Mouse (Mus musculus): ENCODE measurements around the gene Elf5.
A peak's percentile ranks its signal among the peaks of the same experiment; 100 is the strongest.

Gene Elf5

DNA sequence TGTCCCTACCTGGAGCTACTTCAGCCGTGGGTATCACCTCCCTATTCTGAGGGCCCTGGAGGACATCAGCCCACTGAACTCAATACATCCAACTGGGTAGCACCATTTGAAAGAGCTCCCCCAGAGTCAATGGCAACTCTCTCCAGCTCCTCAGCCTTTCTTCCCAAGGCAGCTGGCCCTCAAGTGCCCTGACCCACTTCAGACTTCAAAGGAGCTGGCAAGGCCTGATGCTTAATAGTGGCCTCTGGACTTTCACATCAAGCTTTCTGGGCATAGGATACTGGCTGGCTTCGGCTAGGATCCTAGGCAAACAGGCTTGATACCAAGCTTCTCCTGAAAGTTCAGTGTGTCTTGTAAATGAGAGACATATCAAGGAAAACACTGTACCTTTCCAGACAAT, 23.6 kb downstream of the Elf5 start:
- DNase-seq (ENCODE audit: extremely low spot score, low spot score) = no peak

DNA sequence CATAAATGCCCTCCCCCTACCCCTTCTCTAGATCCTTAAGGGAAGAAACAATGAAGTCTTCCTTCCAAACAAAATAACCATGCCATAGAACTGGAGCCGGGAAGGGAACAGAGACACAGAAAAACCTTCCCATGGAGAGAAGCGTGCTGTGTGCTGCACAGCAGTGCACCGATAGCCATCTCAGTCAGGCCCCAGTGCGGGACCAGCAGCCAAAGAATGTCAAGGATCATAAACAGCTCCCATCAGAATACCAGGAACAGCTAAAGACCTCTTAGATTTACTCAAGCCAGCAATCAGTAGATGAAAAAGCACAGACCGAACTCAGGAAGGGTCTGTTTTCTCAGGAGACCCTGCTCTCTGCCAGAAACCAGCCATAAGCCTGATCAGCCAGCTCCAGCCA, 25.0 kb downstream of the Elf5 start:
- DNase-seq (ENCODE audit: extremely low spot score, low spot score) = no peak

DNA sequence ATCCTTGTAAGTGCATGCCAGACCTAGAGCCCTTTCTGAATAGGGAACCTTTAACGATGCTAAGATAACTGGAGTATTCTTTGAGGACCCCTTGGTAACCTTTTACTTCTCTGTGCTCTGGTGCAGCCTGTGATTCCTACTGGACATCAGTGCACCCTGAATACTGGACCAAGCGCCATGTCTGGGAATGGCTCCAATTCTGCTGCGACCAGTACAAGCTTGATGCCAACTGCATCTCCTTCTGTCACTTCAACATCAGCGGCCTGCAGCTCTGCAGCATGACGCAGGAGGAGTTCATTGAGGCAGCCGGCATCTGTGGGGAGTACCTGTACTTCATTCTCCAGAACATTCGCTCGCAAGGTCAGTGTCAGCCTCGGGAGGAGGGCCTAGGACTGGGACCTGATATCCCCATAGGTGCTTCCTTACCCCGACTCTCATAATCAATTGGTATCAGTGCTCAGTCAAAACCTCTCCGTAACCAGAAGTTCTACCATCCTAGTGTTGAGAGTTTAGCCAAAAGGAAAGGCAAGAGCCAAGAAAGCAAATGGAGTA, 27.7 kb downstream of the Elf5 start:
- no peak for DNase-seq (ENCODE audit: extremely low spot score, low spot score)

DNA sequence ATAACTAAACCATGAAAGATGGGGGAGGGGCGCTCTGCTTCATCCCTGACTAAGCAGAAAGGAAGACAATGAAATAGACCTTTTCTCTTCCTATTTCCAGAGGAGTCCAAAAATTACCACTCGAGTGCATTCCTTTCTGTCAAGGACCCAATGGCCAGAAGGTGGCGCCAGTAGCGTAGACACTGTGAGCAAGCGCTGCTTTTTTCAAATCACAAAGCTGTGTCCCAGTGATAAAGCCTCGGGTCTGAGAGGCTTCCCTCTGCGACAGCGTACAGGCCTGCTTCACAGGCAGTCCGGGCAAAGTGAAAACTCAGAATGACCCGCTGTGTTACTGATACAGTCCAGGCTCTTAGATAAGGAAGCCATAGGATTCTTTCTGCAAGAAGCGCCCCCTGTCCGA, 28.2 kb downstream of the Elf5 start:
- DNase-seq (ENCODE audit: extremely low spot score, low spot score) = peak; percentile 85

DNA sequence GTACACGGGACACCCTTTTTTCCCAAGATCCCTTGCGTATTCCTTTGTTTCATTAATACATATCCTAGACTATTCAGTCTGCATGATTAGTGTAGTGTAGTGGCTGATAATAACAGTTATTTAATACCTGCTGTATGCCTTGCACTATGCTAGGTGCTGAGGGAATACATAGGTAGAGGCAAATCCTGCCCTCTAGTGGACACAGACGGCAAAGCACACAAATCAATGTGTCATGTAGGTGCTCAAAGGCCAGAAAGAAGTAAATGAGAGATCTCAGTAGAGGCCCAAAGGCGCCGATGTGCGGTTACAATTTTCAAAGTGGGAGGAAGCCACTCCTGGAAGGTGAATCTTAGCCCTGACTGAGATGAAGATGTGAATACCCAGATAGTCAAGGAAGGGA, 34.3 kb downstream of the Elf5 start:
- DNase-seq (ENCODE audit: extremely low spot score, low spot score) = peak; percentile 50

DNA sequence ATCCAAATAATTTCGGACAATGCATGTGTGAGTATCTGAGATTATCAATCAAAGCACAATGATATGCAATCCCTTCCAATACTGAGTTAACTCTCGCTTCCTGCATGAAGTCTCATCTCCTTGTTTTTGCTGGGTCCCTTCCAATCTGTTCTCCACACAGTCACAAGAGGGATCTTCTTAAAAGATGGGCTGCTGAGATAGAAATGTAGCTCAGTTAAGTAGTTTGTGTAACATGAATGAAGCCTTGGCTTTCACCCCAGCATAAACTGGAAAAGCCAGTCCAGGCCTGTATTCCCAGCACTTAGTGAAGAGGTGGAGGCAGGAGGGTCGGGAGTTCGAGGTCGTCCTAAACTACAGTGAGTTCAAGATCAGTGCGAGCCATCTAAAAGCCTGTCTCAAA, 34.8 kb downstream of the Elf5 start:
- DNase-seq (ENCODE audit: extremely low spot score, low spot score) = no peak

DNA sequence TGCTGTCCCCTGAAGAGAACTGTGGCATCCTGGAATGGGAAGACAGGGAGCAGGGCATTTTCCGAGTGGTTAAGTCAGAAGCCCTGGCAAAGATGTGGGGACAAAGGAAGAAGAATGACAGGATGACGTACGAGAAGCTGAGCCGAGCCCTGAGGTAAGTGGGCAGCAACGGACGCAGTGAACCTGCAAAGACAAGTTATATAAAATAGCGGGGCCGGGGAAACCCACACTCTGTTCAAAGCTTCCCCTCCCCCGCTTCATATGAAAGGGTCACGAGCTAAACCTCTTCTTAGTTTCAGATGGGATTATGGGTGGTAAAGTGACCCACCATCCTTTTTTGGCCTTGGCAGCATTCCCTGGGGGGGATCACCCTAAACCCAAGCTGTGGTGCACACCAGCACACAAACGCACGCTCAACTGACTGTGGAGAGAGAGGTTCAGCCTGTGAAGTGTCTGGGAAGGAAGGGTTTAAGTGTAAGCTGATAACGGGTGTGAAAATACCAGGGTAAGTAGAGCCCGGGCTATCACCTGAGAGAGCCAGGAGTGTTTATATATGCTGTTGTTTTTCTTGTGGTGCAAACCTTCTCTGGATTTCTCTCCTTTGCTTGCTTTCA, 37.6 kb downstream of the Elf5 start:
- DNase-seq (ENCODE audit: extremely low spot score, low spot score) = no peak

DNA sequence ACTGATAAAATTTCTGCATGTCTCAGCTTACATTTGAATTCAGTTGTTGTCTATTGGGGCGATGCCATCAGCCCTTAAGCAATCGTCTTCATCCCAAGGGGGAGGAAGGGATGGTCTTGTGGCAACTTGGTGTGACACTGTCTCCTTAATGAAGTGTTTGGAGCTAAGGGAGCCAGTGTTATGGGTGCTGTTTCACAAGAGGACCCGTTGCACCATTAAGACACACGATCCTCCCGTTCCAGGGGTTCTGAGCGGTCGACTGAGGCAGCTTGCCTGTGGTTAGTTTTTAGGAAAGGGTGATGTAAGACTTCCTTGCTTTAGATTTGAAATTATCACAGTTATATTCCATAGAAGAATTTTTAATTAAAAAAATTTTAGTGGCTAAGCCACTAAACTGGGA, 38.3 kb downstream of the Elf5 start:
- DNase-seq (ENCODE audit: extremely low spot score, low spot score) = no peak

DNA sequence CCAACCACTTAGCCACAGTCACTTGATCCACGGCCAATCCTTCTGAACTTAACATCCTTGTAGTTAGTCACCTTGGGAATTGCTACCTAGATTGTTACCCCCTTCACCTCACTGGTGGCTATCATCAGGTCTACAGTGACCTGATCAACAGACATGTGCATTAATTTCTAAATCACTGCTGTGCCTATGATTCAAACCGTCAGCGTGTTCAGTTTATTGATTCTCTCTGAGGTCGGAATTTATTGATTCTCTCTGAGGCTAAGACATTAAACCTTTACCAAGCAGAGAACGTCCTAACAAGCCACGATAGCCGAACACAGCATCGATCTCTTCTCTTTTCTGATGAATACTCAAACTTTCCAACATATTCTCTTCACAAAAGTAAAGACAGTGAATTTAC, 38.8 kb downstream of the Elf5 start:
- no peak for DNase-seq (ENCODE audit: extremely low spot score, low spot score)

DNA sequence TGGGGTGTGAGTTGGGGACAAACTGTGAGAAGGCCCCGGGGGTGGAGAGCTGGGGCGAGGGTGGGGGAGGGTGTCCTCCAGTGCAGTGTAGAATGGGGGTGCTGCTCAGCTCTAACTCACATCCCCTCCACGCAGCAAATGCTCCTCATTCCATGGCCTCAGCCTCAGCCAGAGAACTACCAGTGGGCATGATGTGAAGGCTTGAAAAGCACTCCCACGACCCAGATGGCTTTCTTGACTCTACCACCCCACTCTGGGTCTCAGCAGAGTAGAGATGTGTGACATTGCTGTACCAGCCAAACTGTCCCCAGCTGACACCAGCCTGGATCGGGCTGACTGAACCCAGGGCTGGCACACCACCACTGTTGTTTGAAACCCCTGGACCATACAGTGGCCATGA, 41.1 kb downstream of the Elf5 start:
- DNase-seq (ENCODE audit: extremely low spot score, low spot score) = no peak

DNA sequence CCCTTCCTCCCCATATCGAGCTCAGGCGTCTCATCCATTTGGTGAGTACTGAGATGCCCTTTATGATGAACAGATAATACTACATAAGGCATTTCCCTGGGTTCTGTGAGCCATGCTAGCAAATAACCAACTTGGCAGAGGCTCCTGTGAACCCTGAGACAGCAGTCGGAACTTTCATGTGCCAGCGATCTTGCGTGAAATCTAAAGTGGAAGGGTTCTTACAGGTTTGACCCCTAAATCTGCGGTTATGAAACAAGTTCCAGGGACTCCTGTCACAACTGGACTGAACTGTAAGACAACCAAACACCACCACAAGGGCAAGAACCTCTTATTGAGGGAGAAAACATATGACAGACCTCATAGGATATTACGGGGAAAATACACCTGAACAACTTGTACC, 44.3 kb downstream of the Elf5 start:
- DNase-seq (ENCODE audit: extremely low spot score, low spot score) = no peak

DNA sequence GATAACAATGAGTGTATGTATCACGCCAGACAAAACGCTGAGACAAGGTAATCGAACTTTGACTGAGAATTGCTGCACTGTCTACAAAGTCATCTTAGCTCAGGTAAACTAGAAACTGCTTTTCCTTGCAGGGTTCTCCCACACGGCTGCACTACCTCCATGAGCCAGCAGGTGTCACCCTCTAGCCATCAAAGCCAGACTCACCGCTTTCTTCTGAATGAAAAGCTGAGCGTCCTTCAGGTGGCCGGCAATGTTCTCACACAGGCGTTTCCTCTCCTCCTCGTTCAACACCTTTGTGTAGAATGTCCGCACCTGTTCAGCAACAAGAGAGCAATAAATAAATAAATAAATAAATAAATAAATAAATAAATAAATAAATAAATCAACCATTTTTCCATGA, 45.2 kb downstream of the Elf5 start:
- peak; percentile 84 for DNase-seq (ENCODE audit: extremely low spot score, low spot score)

DNA sequence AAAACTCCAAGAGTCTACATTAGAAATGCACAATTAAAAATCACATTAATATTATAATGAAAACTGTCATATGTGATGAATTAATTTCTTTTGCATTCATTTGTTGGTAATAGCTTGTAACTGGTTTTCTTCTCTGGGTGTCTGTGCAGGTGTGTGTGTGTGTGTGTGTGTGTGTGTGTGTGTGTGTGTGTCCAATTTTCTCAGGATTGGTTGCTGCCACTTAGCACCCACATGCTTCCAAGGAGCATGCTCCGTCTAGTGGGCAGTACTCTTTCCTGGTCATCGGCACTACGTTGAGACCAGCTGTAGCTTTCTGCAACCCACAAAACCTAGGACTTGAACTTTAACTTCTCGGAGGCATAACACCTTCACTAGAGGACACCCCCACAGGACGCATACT, 45.6 kb downstream of the Elf5 start:
- DNase-seq (ENCODE audit: extremely low spot score, low spot score) = no peak

DNA sequence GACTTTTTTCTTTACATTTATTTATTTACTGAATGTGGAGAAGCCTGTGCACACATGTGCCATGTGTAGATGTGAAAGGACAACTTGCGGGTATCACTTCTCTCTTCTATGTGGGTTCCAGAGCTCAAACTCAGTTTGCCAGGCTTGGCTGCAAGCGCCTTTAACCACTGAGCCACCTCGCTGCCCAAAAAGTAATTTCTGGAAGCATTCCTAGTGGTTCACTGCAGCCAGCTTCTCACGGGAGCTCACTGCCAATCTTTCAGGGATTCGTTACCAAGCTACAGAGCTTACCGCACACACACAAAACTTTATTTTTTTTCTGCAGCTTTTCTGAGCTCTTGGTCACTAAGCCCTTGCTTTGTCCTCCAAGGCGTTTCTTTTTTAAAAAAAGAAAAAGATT, 46.1 kb downstream of the Elf5 start:
- DNase-seq (ENCODE audit: extremely low spot score, low spot score) = no peak

DNA sequence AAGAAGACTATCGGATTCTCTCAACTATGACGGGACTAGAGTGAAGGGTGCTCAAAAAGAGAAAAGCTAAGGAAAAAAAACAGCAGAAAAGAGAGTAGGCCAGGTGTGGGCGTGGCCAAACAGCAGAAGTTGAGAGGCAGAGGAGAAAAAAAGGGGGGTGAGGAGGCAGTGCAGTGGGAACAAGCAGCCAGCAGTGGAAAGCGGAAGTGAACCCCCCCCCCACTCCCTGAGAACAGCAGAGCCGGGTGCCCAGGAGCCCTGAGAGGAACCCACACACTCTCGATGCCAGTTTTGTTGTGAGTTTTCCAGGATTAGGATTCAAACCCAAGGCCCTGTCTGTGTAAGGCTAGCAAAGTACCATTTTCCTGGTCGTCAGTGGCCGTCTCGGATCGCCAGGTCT, 47.6 kb downstream of the Elf5 start:
- no peak for DNase-seq (ENCODE audit: extremely low spot score, low spot score)

DNA sequence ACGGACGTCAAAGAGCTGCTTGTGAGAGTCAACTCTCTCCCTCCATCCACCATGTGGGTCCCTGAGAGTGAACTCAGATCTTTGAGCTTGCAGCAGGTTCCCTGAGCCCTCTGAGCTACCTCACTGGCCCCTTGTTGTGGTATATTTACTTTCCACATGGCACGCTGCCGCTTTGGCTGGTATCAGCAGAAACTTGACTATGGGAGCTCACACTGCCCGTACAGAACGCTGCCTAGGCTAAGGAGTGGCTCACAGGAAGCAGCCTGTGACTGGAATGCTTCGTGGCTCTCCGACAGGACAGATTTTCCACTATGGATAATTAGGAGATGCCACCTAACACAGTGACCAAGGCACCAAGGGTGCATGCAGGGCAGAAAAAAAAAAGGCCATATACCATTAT, 49.7 kb downstream of the Elf5 start:
- DNase-seq (ENCODE audit: extremely low spot score, low spot score) = no peak

DNA sequence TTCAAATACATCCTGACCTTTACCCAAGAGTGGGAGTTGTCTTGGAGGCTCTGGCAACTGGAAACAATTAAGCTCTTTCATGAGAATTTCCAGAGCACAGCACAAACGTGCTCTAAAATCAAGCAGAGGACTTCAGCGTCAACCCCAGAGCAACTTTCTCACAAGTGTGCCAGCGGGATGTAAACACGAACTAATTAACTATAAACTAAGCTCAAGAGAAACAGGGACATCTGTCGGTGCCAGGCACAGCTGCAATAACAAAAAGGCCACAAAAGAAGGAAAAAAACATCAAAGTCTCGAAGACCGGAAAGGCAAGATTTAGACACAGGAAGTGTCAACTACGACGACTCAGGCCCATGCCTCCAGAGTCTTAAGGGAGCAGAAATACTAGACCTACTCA, 50.3 kb downstream of the Elf5 start:
- DNase-seq (ENCODE audit: extremely low spot score, low spot score) = peak; percentile 26

DNA sequence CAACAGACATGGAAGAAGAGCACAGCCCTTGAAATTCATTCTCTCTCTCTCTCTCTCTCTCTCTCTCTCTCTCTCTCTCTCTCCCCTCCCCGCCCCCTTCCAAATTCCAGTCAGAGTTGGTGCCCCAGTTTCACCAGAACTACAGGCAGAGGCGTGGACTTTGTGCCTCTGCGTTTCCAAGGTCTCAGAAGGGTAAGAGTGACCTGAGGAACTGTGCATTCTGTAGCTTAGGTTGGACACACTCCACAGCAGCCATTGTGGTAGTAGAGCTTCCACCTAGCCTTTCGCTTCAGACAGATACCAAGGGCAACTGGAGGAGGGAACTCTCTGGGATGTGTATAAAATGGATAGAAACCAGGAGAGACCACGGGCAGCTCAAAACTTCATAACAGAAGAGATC, 51.3 kb downstream of the Elf5 start:
- no peak for DNase-seq (ENCODE audit: extremely low spot score, low spot score)

DNA sequence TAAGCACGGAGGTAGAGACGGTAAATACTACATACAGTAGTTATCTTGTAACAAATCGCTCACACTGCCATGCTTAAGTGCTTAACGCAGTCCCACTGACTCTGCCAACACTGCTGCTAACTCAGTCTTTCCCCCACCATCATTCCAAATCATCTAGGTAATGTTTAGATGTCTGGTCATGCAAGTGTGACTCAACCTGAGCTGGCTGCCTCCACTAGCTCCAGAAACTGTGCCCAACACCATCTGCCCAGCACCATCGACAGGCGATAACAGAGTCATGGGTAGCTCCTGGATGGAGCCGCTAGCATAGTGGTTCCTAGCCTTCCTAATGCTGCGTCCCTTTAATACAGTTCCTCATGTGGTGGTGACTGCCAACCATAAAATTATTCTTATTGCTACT, 53.0 kb downstream of the Elf5 start:
- DNase-seq (ENCODE audit: extremely low spot score, low spot score) = no peak

DNA sequence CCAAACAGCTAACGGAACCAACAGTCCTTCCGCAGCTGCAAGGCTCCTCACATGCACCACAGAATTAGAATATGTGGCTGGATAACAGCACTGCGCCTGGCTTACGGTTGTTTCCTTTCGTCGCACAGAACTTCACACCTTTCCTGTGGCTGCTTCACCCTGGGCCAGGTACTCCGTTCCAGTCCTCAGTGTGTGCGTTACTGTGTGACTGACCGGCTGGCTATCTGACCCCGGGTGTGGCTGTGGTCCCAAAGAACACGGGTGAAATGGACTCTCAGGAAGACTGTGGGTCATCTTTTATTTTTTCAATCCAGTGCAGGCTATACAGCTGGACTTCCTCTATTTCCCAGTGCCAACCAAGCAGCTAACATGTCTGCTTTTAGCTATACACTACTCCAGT, 53.9 kb downstream of the Elf5 start:
- DNase-seq (ENCODE audit: extremely low spot score, low spot score) = no peak

DNA sequence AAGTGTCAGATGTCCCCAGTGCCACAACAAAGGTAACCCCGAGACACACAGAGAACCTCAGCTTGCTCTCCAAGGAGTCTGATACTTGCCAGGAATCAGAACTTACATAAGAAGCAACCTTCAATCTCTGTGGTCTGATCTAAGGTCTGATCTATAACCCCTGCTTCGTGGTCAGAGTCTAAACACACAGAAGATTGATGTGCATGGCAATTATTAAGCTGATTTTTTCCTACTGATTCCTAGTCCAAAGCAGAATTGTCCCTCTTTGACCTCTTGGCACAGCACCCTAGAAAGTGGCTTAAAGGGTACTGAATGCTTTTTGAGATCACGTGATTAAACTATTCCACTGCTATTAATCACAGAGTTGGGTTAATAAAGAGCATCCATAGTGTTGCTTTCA, 54.8 kb downstream of the Elf5 start:
- no peak for DNase-seq (ENCODE audit: extremely low spot score, low spot score)

DNA sequence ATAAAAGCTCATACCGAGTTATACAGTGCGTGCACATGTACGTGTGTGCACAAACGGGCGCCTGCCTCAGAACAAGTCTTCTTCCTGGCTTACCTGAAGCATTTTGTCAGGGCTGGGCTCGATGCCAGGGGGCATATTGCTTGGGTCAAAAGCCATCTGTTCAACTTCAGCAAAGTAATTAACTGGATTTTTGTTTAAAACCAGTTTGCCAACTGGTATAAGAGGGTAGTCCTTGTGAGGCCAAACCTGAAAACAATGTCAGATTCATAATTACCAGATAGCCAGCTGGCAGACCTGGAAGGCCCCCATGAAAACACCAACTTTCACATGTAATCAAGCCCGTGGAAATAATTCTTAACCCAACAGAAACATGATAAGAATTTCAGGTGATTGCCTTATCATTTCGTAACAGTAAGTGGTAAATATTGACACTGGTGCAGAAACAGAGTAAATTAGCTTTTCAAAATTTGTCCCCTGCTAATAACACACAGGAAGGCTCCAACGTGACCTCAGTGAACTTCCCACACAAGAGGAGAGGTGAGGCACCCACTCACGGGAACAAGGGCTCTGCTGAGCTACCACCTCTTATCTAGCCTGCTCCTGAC, 55.6 kb downstream of the Elf5 start:
- no peak for DNase-seq (ENCODE audit: extremely low spot score, low spot score)

DNA sequence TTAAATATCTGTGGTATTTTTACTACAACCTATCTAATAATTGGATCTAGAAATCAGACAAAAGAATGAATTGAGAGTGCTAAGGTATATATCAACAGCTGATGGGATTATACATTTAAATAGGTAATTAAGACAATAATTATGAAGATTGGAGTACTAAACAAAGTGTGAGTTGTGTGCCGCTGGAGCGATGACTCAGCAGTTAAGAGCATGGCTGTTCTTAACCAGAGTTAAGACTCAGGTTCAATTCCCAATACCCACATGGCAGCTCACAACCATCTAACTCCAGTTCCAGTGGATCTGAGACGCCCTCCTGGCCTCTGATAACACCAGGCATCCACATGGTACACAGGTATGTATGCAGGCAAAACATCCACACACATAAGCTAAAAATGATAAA, 61.9 kb downstream of the Elf5 start:
- DNase-seq (ENCODE audit: extremely low spot score, low spot score) = no peak

DNA sequence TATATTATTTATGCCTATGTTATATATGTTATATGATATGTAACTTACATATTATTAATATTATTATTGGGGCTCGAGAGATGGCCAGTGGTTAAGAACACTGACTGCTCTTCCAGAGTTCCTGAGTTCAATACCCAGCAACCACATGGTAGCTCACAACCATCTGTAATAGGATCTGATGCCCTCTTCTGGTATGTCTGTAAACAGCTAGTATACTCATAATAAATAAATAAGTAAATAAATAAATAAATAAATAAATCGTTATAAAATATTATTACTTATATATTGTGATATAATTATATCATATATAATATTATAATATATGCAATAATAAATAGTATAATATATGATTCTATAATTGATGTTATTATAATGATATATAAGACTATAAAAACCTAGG, 64.7 kb downstream of the Elf5 start:
- no peak for DNase-seq (ENCODE audit: extremely low spot score, low spot score)

Measured in neural tube, embryonic 10.5 days (tissue).